Mouse (Mus musculus) liver, adult 2 months (tissue): ENCODE results near the gene Fbxl13.

ENCODE experiments used
- CTCF ChIP-seq: fragments of 200-500 bp; IDR thresholded peaks from 2 replicates; pipeline ENCODE4 v1.5.1; 2011; ENCODE audit warnings: low read depth, low read length, control low read depth
- POLR2A ChIP-seq: fragments of 200-500 bp; IDR thresholded peaks from 2 replicates; pipeline ENCODE4 v1.6.1; 2011; ENCODE audit warnings: low read length, control low read depth; ENCODE audit not compliant: insufficient read depth; ENCODE audit errors: extremely low read depth

- TF ChIP-seq CTCF (no peak), POLR2A (no peak)
Observed at GRCm38 (mm10) chr5:21677939-21678338, 32.5 kb upstream of the Fbxl13 start.
